Mouse (Mus musculus) cortical plate, adult 2 months (tissue): ENCODE results near the gene St3gal4.

Experiments used
- CTCF ChIP-seq: fragments of 200-500 bp; IDR thresholded peaks from 2 replicates; pipeline ENCODE4 v1.5.1; 2011; ENCODE audit warnings: mild to moderate bottlenecking, control low read depth, low read length; ENCODE audit not compliant: insufficient read depth; ENCODE audit errors: extremely low read depth
- POLR2A ChIP-seq: fragments of 200-500 bp; IDR thresholded peaks from 2 replicates; pipeline ENCODE4 v1.6.1; 2011; ENCODE audit warnings: mild to moderate bottlenecking, low read length, control low read depth; ENCODE audit not compliant: insufficient read depth; ENCODE audit errors: extremely low read depth

DNA sequence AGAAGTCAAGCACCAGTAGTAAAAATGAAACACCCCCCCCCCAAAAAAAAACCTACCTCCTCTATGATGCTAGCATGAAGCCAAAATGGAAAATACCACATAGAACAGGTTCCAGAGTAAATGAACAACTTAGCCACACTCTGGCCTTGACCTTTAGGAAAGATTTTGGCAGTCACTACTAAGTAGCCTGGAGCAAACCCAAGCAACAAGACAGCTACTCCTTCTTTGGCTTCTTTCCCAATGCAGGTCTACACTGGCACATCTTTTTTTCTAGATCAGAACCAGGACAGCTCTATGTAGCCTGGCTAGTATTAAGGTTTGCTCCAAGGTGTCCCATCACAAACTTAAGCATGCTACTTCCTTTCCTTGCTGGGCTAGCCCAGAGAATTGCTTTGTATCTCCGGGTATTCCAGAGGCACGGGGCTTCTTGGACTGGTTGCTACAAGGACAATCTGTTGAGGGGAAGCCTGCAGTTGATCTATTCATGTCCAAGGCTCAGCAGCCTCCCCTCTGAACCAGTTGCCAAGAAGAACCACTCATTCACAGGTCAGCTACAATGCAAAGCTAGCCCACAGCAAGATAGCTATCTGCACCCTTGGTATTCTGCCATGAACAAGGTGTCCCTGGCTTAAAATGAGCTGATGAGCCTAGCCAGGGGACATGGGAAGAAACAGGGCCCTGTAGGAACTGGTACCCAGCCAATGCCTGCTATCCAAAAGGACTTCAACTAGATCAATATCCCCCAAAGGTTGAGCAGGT is 60.3 kb downstream of the St3gal4 start:
- TF ChIP-seq CTCF (no peak), POLR2A (no peak)
